Mouse (Mus musculus): Measurements from ENCODE around the gene Aebp1.
"Not testable (repeated sequence)": the region's sequence is repeated elsewhere in the genome, so short reads cannot be mapped to it uniquely, and the experiment has no call there.

Aebp1 gene

GRCm38 (mm10) chr11:5856479-5857130, 5.1 kb upstream of the Aebp1 start:
- no peak for DNase-seq

DNA sequence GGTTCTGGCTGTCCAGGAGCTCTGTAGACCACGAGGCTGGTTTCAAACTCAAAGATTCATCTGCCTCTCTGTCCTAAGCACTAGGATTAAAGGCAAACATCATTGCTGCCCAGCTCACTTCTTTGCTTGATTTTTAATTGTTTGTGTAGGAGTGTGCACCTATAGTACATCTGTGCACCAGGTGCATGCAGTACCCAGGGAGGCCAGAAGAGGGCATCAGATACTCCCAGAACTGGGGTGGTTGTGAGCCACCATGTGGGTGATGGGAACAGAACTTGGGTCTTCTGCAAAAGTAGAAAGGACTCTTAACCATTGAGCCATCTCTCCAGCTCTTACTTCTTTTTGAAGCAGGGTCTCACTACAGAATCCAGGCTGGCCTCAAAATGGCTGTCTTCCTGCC, 3.0 kb upstream of the Aebp1 start:
- DNase-seq, result no peak

GRCm38 (mm10) chr11:5859883-5860550, 1.7 kb upstream of the Aebp1 start:
- no peak for DNase-seq

DNA sequence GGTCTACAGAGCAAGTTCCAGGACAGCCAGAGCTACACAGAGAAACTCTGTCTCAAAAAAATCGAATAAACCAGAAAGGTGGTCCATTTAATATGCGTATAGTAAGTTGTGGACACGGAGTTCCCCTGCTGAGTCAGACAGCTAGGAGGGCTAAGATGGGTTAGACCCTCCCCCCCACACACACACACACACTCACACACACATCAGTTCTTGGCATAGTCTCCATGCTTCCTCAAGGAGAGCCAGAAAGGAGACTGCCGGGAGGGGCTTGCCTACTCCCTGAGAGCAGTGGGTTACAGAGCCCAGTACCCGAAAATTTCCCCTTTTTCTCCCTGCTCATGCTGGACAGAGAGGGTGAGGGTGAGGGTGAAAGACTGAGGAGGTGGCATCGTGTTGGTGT, 1.1 kb upstream of the Aebp1 start:
- DNase-seq, result no peak

GRCm38 (mm10) chr11:5862394-5863105, 803 bp downstream of the Aebp1 start:
- DNase-seq, result no peak

GRCm38 (mm10) chr11:5867196-5867595, 5.4 kb downstream of the Aebp1 start:
- DNase-seq, result no peak

- DNase-seq, result no peak
These were observed 6.6 kb downstream of the Aebp1 start for GRCm38 (mm10) chr11:5868324-5868723.

- no peak for DNase-seq
These were observed 7.6 kb downstream of the Aebp1 start for GRCm38 (mm10) chr11:5869331-5869730.

DNA sequence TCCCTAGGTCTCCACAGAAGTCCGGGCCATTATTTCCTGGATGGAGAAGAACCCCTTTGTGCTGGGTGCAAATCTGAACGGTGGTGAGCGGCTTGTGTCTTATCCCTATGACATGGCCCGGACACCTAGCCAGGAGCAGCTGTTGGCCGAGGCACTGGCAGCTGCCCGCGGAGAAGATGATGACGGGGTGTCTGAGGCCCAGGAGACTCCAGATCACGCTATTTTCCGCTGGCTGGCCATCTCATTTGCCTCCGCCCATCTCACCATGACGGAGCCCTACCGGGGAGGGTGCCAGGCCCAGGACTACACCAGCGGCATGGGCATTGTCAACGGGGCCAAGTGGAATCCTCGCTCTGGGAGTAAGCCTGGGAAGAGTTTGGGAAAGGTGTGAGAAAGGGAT, 8.3 kb downstream of the Aebp1 start:
- DNase-seq, result no peak

DNA sequence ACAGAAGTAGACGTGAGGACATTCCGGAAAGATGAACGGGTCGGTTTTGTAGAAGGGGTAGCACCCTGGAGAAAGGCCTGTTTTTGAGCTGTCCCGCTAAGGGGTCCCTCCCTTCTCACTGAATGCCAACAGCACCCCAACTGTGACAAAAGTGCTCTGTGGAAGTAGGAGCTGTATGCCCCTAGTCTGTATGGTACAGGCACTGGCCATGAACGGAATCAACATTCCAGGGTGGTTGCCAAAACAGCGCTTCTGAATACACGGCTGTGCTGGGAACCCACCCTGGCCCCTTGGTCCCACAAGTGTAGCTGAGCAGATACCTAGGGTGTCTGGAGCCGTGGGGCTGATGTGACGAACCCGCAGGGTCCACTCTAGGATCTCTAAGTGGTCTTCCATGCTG, 11.0 kb downstream of the Aebp1 start:
- no peak for DNase-seq

- no peak for DNase-seq
These were observed 11.4 kb downstream of the Aebp1 start for GRCm38 (mm10) chr11:5873192-5873591.

DNA sequence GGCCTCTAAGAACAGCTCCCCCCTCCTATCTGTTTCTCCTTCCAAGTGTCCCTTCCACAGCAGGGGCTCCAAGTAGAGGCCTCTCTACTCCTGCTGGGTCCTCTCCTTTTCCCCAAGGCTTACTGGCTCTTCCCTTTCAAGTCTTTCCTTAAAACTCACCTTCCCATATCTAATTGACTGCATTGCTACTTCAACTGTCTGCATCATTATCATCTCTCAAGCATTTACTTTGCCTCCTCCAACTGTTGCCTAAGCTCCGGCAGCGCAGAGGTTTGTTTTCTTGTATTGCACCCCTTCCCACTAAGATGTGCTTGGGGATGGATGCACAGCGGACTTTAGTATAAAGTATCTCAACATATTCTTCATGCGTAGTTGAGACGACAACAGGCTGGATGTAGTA, 15.7 kb downstream of the Aebp1 start:
- DNase-seq, result no peak

GRCm38 (mm10) chr11:5877921-5878526, 16.3 kb downstream of the Aebp1 start, which contains the start of gene Pold2:
Gene Pold2 (minus strand): TSS chr11:5878292.
- DNase-seq, result peak; percentile 95

GRCm38 (mm10) chr11:5878661-5879060, 16.9 kb downstream of the Aebp1 start:
- no peak for DNase-seq

GRCm38 (mm10) chr11:5879905-5880304, 18.2 kb downstream of the Aebp1 start:
- peak; percentile 57 for DNase-seq

GRCm38 (mm10) chr11:5882518-5882917, 20.8 kb downstream of the Aebp1 start:
- no peak for DNase-seq

DNA sequence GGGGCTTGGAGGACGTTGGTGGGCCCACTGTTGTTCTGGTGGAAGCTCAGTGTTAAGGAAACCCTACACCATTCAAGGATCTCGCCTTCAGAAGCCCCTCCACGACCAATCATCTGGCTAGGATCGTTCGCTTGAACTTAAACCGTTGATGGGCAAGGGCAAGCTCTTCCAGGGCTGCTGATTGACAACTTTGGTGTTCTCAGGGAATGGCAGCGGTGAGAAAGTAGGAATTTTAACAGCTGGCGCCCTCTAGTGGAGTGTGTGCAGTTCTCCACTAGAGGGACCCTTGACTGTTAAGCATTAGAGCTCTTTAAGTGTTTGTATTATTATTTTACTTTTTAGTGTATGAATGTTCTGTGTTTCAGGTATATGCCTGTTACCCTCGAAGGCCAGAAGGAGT, 24.4 kb downstream of the Aebp1 start:
- peak; percentile 48 for DNase-seq

DNA sequence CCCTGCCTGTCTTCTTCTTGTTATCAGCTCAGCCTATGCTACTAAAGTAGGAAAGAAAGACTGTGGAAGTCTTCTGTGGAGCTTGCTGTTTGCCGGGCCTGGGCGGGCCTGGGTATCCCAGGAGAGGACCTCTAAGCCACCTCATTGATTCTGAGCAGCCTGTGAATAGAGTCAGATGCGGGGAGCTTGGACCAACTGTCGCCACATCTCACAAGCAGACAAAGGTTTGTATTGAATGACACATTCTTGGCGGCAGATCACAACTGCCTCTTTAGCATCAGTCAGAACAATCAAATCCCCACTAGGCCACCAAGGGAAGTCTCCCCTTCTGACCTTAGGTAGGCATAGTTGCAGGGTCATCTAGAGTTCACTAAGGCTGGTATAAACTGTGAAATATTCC, 25.5 kb downstream of the Aebp1 start:
- no peak for DNase-seq

DNA sequence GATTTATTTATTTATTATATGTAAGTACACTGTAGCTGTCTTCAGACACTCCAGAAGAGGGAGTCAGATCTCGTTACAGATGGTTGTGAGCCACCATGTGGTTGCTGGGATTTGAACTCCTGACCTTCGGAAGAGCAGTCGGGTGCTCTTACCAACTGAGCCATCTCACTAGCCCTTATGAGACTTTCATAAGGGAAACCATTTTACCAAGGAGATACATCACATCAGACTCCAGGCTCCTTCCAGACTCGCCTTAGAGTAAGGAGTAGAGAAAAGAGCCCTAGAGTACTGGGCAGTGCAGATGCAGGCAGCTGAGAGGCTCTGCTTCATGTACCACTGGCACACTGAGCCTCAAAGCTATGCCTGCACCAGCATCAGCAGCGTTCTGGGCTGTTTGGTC, 26.8 kb downstream of the Aebp1 start:
- not testable (repeated sequence) for DNase-seq

DNA sequence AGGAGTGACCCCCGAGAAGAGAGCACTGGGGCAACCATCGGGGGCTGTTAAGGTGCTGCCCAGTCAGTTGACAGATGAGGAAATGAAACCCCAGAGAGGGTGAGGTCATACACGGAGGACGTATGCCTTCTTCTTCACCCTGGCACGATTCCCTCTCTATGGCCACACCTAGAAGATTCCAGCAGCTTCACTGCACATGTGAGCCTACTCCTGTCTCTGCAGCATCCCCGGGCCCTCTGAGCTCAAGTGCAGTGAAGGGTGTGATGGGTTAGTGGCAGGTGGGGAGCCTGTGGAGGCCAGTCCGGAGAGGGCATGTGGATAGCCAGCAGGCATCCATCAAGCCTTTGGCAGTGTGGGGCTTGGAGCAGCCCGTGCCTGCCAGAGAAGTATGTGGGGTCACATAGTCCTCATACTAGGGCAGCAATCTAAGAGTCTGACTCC, 30.4 kb downstream of the Aebp1 start:
- peak; percentile 63 for DNase-seq

GRCm38 (mm10) chr11:5892810-5893368, 31.1 kb downstream of the Aebp1 start:
- no peak for DNase-seq

DNA sequence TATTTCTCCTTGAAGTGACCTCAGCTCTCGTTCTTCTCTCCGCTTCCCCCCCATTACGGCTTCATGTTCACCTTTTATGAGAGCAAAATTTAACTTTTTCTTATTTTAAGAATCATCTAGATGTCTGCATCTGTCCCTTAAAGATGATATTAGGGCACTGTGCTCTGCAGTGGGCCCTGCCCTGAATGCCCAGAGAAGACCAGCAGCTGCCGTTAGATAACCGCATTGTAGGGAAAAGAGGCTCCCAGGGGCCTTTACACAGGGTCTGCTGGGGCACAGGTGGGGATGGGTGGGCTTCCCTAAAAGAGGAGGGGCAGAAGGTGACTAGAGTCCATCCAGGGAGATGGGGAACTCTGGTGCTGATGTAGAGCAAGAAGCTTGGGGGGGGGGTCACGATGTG, 32.1 kb downstream of the Aebp1 start:
- no peak for DNase-seq

GRCm38 (mm10) chr11:5897230-5897629, 35.5 kb downstream of the Aebp1 start:
- no peak for DNase-seq

Data from cerebellum, adult 11 months (tissue).